Mouse (Mus musculus) liver, adult (tissue): ENCODE results near the gene D10Wsu102e.

Source experiments
- GATA4 ChIP-seq: IDR thresholded peaks from 2 replicates; pipeline ENCODE4 v1.6.1; 2014; ENCODE audit warnings: mild to moderate bottlenecking, low read length; ENCODE audit not compliant: insufficient replicate concordance

D10Wsu102e gene

DNA sequence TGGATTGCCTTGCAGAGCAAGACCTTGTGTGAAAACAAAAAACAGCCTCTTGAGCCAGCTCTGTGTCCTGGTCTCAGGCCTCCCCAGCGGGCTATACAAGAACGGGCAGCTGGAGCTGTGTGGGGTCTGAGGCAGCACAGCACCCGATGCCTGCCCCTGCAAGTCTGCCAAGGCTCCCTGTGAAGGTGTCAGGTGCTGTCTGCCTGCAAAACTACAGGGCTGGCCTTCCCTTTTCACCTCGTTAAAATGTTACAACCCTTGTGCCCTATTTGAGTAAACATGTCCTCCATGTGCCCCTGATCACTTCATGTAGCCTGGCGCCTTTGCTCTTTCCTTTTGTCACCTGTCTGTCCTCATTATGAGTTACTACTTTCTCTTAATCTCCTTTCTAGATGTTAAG is 8.9 kb downstream of the D10Wsu102e start:
- TF ChIP-seq GATA4, result no peak

DNA sequence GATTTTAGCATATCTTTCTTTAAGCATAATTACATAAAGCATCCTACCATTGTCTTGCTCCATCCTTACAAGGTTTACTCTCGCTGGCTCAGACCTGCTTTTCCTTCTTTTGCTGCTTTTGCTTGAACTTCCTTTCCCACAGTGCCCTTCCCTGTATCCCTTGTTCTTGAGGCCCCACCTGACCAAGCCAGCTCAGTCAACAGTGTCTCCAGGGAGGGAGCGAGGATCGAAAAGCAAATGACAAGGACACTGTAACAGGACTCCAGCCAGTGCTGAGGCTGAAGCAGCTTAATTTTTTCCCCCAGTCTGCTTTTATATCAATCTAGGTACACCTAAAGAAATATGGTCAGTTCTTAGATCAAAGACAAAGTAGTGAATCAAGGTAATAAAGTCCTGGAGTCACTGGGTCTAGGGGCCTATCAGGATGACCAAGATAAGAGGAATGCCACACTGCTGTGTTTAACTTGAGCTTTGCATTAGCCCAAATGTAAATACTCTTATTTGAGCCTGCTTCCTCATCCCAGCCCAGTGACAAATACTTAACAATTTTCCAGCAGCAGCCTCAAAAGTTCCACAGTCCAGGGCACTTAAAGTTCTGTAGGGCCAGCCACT is 14.1 kb downstream of the D10Wsu102e start:
- TF ChIP-seq GATA4, result no peak

DNA sequence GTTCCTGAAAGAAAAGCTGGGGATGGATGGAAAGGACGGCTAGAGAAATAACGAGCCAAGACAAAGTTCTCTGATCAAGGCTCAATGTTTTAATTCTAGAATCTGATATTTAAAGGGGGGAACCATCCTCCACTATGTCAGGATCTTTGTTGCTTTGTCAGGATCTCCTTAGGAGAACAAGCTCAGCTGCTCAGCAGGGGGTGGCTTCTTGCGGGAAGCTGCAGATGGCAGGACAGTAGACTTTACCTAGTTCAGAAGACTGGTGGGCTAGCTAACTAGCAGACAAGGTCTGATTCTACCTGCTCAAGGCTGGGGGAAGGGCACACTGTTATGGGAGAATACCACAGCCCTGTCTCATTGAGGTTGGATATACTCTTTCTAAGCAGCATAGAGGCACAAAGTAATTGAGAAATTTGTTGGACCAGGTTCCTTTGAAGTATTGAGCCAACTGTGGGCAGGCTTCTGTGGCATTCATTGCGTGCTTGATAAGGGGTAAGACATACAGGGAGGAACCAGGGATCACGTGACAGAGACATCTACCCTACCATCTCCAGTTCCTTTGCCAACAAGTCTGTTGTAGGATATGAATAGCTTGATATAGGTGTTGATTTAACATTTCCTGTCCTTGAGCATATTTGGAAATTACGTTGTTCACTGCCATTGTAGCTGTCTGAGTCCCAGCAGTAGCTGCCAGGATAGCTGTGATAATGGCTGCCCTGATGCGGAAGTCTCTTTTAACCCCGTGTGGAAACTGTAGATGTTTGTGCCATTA is 17.1 kb downstream of the D10Wsu102e start:
- TF ChIP-seq GATA4, result no peak

DNA sequence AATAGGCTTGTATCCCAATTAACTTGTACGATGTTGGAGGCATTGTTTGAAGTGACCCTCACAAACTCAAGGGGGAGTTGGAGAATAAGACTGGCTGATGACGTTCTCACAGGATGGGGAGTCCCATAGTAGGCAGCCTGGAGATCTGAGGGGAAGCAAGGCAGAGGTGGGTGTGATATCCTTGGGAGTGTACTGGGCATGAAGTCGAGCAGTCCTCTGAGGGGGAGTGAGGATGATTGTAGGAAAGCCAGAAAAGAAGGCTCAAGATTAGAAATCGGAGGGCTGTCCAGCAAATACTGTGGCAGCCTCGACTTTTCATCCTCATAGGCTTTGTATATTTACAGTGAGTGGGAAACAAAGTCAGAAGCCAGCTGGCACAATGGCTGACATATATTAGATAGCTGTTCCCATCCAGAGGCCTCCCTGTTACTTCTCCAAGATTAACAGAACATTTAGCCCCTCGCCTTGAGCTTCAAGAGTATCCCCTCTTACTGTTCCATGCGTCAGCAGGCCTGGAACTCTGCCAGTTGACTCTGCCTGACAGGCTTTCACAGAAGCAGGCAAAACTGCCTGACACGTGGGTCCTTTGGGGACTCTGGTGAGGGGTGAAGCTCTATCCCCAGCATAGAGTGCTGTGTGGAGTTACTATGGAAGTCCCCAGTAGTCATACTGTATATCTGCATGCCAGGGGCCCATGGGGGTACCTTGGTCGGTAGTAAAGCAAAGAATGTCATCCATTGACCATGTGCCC is 18.2 kb downstream of the D10Wsu102e start:
- TF ChIP-seq GATA4, result no peak

DNA sequence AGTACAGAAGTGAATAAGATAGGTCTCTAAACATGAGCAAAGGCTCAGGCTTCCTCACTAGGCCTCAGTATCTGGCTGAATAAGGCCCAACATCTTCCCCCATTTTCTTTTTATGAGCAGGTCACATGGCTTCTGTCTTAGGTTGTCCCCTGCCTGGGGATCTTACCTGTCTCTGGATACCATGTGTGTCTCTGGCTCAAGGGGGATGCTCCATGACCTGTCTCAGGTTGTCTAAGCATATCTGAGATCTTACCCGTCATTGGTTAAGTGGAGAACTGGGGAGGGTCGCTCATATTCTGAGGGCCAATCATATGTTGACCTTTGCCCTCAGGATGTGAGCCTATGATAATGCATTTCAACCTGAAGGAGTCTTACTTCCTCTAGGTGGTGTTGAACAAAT is 20.5 kb downstream of the D10Wsu102e start:
- TF ChIP-seq GATA4, result no peak

DNA sequence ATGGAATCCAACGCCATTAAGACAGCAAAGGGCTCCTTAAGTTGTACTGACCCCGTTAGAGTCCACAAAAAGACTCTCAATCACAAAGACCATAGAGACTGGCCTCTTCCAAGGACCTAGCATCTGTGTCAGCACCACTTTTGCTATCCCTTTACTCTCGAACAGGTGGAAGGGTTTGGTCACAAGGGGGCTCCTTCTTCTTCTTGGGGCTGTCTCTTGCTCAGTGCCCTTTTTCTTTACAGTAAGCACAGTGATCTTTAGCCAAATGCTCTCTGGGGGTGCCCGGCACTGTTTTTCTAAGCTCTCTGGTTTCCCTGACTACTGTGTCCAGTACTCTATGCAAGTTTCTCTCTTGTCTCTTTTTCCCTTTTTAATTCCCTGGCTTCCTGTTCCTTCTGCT is 22.5 kb downstream of the D10Wsu102e start:
- no peak for TF ChIP-seq GATA4

DNA sequence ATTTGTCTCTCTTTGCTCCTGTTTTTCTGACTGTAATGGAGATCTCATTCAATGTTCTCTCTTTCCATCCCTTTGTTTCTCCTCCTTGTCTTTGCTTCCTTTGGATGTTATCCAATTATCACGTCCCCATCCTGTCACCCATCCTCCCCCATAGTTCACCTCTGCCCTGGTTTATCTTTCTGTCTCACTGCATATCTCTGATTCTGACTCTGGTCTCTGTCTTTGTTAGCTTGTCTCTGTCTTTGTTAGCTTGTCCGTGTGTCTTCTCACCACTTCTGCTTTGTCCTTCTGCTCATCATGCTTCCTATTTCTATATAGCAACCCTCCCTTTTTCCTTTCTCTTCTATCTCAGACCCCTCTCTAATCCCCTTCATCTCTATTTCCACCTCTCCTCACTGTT is 23.0 kb downstream of the D10Wsu102e start:
- TF ChIP-seq GATA4, result no peak

DNA sequence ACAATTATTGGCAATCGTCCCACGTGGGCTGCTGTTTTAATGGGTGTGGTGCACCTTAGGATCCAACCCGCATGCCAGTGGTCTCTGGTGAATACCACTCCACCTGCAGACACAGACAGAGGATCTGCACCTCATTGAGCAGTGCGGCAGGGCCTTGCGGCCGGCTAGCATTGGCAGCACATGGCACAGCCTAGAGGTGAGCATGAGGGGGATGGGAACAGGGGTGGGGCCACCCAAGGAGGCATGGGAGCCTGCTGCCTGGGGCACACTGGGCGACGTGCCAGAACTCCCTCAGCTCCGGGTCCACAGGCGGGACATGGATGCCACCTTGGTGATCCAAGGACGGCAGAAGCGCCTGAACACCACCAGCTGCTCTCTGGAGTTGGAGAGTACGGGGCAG is 23.8 kb downstream of the D10Wsu102e start:
- TF ChIP-seq GATA4, result no peak

DNA sequence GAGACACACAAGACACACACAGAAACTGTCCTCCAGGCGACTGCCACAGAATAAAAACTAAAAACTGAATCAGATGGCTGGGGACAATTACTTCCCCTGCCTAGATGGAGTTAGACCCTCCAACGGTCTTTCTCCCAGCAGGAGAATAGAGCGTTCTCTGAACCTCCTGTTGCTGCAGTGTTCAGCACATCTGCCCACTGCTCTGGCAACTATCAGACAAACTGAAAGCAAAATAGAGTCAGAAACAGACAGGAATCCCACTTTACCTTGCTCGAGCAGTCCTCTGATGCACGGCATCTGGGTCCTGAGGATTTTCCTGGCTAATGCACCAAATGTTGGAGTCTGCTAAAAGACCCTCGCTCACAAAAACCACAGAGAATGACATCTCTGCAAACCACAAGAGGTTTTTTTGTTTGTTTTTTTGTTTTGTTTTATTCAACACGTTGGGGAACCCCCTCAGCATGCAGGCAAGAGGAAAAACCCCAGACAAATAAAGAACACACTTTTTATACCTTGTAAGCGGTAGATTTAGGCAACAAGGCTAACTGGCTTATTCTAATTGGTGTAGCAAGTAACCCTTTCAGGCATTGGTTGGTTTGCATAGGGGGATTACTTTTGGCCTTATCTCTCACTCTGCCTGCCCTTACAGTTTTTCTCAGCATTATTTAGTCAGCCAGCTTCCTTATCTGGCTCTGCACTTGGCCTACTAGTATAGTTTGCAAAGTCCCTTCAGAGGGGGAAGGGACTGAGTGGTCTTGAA is 24.6 kb downstream of the D10Wsu102e start:
- no peak for TF ChIP-seq GATA4

DNA sequence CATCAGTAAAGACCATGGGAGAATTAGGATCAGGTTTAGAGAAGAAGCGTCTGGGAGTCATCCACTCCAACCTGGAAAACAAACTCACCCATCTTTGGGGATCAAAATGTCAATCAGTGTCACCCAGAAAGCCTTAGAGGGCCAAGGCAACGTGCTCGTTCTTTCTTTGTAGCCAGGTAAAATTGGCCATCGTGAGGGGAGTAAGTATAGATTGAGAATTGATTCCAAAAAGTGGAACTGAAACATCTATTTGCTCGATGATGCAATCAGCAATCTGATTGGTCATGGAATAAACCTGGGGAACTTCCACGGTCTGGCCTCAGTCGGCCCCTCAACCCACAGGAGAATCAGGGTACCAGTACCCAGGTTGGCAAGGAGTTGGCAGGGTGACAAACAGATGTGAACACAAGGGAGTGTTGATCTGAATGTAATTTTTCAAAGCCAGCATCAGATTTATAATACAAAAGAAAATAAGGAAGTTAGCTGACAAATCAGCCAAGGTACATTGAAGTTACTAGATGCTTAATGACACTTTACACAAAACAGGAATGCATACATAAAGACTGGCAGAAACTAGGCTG is 25.4 kb downstream of the D10Wsu102e start:
- no peak for TF ChIP-seq GATA4

DNA sequence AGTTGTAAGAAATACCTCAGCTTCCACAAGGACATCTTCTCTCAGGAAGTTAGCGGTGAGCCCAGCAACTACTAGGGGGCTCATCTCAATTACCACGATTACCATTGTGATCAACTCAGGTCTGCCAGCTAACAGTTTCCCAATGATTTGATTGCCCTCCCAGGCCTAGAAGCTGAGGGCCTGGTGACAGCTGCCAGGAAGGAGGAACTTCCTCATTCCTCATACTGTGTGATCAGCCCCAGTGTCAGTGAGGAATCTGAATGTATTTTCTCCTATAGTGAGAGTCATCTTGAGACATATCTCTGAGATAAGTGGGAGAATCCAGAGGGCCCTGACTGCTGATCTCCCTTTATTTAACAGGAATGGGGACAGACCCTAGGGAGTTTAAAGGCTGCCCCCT is 37.3 kb downstream of the D10Wsu102e start:
- TF ChIP-seq GATA4, result no peak

DNA sequence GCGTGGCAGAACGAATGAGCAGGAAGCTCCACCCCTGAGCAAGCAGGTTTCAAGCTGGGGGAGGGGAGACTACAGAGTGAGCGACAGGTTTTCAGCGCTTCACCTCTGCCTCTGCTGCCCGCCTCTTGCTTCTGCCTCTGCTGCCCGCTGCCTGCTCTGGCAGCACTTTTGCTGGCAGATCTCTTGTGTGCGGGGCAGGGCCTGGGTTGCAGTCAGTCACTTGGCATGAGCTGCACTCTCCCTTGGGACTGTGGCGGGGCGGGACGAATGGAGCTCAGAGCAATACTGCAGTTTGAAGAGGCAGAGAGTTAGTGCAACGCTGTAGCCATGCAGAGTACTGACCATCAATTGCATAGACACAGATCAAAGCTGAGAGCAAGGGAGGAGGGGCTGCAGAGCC is 45.0 kb downstream of the D10Wsu102e start:
- no peak for TF ChIP-seq GATA4

DNA sequence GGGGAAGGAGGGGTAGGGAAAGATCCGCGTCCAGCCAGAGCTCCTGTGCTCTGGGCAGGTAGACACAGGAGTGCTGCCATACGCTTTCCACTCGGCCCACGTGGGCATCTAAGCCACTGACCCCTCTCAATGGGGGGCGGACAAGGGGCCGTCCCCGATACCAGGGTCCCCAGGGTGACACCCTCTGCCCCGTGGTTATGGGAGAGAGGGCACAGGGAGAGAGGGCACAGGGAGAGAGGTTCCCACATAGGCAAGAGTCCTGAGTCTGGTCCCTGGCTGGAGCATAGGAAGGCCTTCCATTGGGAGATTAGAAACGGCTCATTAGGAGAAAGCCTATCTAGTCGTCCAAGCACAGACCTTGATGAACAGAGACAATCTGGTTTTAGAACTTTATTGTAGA is 45.7 kb downstream of the D10Wsu102e start:
- no peak for TF ChIP-seq GATA4

DNA sequence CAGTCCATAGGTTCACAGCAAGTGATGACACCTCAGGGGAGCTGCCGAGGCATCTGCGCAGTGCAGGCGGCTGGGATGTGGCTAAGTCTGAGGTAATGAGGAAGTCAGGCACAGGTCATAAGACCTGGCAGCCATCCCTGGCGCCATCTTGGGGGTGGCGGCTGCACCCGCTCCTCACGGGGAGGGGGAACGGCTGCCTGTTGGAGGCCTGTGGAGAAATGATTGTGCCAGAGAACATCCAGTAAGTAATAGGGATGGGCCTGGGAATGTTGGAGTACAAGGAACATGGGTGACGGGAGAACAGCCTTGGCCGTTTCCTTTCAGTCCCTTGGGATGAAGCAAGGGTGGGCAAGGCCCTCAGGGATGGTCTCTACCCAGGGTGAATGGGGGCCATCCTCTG is 47.1 kb downstream of the D10Wsu102e start:
- TF ChIP-seq GATA4, result no peak

DNA sequence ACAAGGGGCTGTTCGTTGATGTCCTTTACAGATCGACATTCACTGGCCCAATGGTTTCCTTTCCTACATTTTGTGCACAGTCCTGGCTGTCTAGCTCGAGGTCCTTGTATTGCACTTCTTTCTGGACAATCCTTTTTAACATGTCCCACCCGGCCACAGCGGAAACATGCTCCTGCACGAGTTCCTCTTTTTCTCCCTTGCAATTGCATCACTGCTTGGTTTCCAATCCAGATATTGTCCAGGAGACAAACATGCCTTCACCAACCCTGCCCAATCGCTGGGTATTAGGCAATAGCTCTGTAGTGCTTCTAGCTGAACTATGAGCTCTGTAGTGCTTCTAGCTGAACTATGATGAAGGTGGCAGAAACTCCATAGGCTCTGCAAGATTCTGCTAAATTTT is 88.6 kb downstream of the D10Wsu102e start:
- no peak for TF ChIP-seq GATA4
